Mouse (Mus musculus): ENCODE measurements at regions not wholly inside any gene's neighbourhood (a gene's known extent, or its start where the extent isn't known, plus 50 kb on each side); places are given as distances from the start of the nearest gene placed in this dataset.

- Histone ChIP-seq H3K9me3 (ENCODE audit: control insufficient read depth, low read depth, low read length) (no peaks in the 10 kb centered on the region), H3K4me2 (replicated peaks; ENCODE audit: low read depth, low read length) (no peak overlapping the region), H3K27ac (ENCODE audit: low read length) (peak overlapping the region; percentile 83), H3K4me3 (ENCODE audit: low read depth, low read length) (no peak overlapping the region), H3K9ac (replicated peaks; ENCODE audit: low read depth, low read length) (no peak overlapping the region), H3K36me3 (ENCODE audit: control insufficient read depth, insufficient read depth, low read length) (no peaks in the 10 kb centered on the region), H3K4me1 (ENCODE audit: control insufficient read depth, insufficient read depth, low read length) (no peaks in the 10 kb centered on the region), H3K27me3 (ENCODE audit: control insufficient read depth, insufficient read depth, low read length) (no peaks in the 10 kb centered on the region)
- peak; percentile 57; the same call in 1 of the 2 replicates for ATAC-seq (ENCODE audit: insufficient number of reproducible peaks, insufficient read depth, low FRiP score, low read depth)
- 65% methylated on average over 4 of the region's 4 CpGs for WGBS
Measured at GRCm38 (mm10) chr17:63661584-63661983, 161.8 kb upstream of the Fbxl17 start.

GRCm38 (mm10) chr17:63662251-63662650, 162.4 kb upstream of the Fbxl17 start:
- H3K4me3 ChIP-seq (ENCODE audit: low read depth, low read length): no peak overlapping the region
- no peaks in the 10 kb centered on the region for H3K36me3 ChIP-seq (ENCODE audit: control insufficient read depth, insufficient read depth, low read length)
- WGBS: 40% methylated on average over 12 of the region's 12 CpGs
- H3K27ac ChIP-seq (ENCODE audit: low read length): peak overlapping the region; percentile 83
- H3K4me1 ChIP-seq (ENCODE audit: control insufficient read depth, insufficient read depth, low read length): no peaks in the 10 kb centered on the region
- no peak for ATAC-seq (ENCODE audit: insufficient number of reproducible peaks, insufficient read depth, low FRiP score, low read depth)
- H3K27me3 ChIP-seq (ENCODE audit: control insufficient read depth, insufficient read depth, low read length): no peaks in the 10 kb centered on the region
- no peak overlapping the region for H3K4me2 ChIP-seq (replicated peaks; ENCODE audit: low read depth, low read length)
- no peaks in the 10 kb centered on the region for H3K9me3 ChIP-seq (ENCODE audit: control insufficient read depth, low read depth, low read length)
- no peak overlapping the region for H3K9ac ChIP-seq (replicated peaks; ENCODE audit: low read depth, low read length)

- no peaks in the 10 kb centered on the region for H3K27me3 ChIP-seq (ENCODE audit: control insufficient read depth, insufficient read depth, low read length)
- no peaks in the 10 kb centered on the region for H3K4me1 ChIP-seq (ENCODE audit: control insufficient read depth, insufficient read depth, low read length)
- ATAC-seq (ENCODE audit: insufficient number of reproducible peaks, insufficient read depth, low FRiP score, low read depth): no peak
- no peak overlapping the region for H3K4me2 ChIP-seq (replicated peaks; ENCODE audit: low read depth, low read length)
- no peak overlapping the region for H3K4me3 ChIP-seq (ENCODE audit: low read depth, low read length)
- H3K36me3 ChIP-seq (ENCODE audit: control insufficient read depth, insufficient read depth, low read length): no peaks in the 10 kb centered on the region
- WGBS: 84% methylated on average over 8 of the region's 8 CpGs
- no peaks in the 10 kb centered on the region for H3K9me3 ChIP-seq (ENCODE audit: control insufficient read depth, low read depth, low read length)
- no peak overlapping the region for H3K9ac ChIP-seq (replicated peaks; ENCODE audit: low read depth, low read length)
- H3K27ac ChIP-seq (ENCODE audit: low read length): no peak overlapping the region
Measured at GRCm38 (mm10) chr17:63676791-63677190, 177.0 kb upstream of the Fbxl17 start.

- ATAC-seq (ENCODE audit: insufficient number of reproducible peaks, insufficient read depth, low FRiP score, low read depth): peak; percentile 42; the same call in 1 of the 2 replicates
- no peak overlapping the region for H3K4me3 ChIP-seq (ENCODE audit: low read depth, low read length)
- H3K9me3 ChIP-seq (ENCODE audit: control insufficient read depth, low read depth, low read length): no peaks in the 10 kb centered on the region
- H3K36me3 ChIP-seq (ENCODE audit: control insufficient read depth, insufficient read depth, low read length): no peaks in the 10 kb centered on the region
- 46% methylated on average over 3 of the region's 3 CpGs for WGBS
- no peak overlapping the region for H3K9ac ChIP-seq (replicated peaks; ENCODE audit: low read depth, low read length)
- H3K4me2 ChIP-seq (replicated peaks; ENCODE audit: low read depth, low read length): no peak overlapping the region
- no peaks in the 10 kb centered on the region for H3K27me3 ChIP-seq (ENCODE audit: control insufficient read depth, insufficient read depth, low read length)
- peak overlapping the region; percentile 29; the same call in 1 of the 2 replicates for H3K27ac ChIP-seq (ENCODE audit: low read length)
- H3K4me1 ChIP-seq (ENCODE audit: control insufficient read depth, insufficient read depth, low read length): no peaks in the 10 kb centered on the region
Measured at GRCm38 (mm10) chr17:63677996-63678657, 178.3 kb upstream of the Fbxl17 start.

GRCm38 (mm10) chr17:63680479-63680878, 180.7 kb upstream of the Fbxl17 start:
- 70% methylated on average over 3 of the region's 3 CpGs for WGBS
- no peaks in the 10 kb centered on the region for H3K36me3 ChIP-seq (ENCODE audit: control insufficient read depth, insufficient read depth, low read length)
- no peak for ATAC-seq (ENCODE audit: insufficient number of reproducible peaks, insufficient read depth, low FRiP score, low read depth)

GRCm38 (mm10) chr17:63683345-63683744, 179.5 kb upstream of the Fer start:
- no peak overlapping the region for H3K4me3 ChIP-seq (ENCODE audit: low read depth, low read length)
- no peaks in the 10 kb centered on the region for H3K4me1 ChIP-seq (ENCODE audit: control insufficient read depth, insufficient read depth, low read length)
- no peak overlapping the region for H3K27ac ChIP-seq (ENCODE audit: low read length)
- H3K9ac ChIP-seq (replicated peaks; ENCODE audit: low read depth, low read length): no peak overlapping the region
- no peaks in the 10 kb centered on the region for H3K36me3 ChIP-seq (ENCODE audit: control insufficient read depth, insufficient read depth, low read length)
- H3K27me3 ChIP-seq (ENCODE audit: control insufficient read depth, insufficient read depth, low read length): no peaks in the 10 kb centered on the region
- 76% methylated on average over 9 of the region's 9 CpGs for WGBS
- no peak overlapping the region for H3K4me2 ChIP-seq (replicated peaks; ENCODE audit: low read depth, low read length)
- H3K9me3 ChIP-seq (ENCODE audit: control insufficient read depth, low read depth, low read length): no peaks in the 10 kb centered on the region
- no peak for ATAC-seq (ENCODE audit: insufficient number of reproducible peaks, insufficient read depth, low FRiP score, low read depth)

More at GRCm38 (mm10) chr17:63680479-63680878, 180.7 kb upstream of the Fbxl17 start:
- H3K4me2 ChIP-seq (replicated peaks; ENCODE audit: low read depth, low read length): no peak overlapping the region
- H3K9ac ChIP-seq (replicated peaks; ENCODE audit: low read depth, low read length): no peak overlapping the region
- no peak overlapping the region for H3K4me3 ChIP-seq (ENCODE audit: low read depth, low read length)
- no peak overlapping the region for H3K27ac ChIP-seq (ENCODE audit: low read length)
- H3K27me3 ChIP-seq (ENCODE audit: control insufficient read depth, insufficient read depth, low read length): no peaks in the 10 kb centered on the region
- H3K9me3 ChIP-seq (ENCODE audit: control insufficient read depth, low read depth, low read length): no peaks in the 10 kb centered on the region
- H3K4me1 ChIP-seq (ENCODE audit: control insufficient read depth, insufficient read depth, low read length): no peaks in the 10 kb centered on the region

- 66% methylated on average over 3 of the region's 3 CpGs for WGBS
- H3K27ac ChIP-seq (ENCODE audit: low read length): no peak overlapping the region
Measured at GRCm38 (mm10) chr17:63684026-63684425, 178.8 kb upstream of the Fer start.

GRCm38 (mm10) chr17:63685956-63686355, 176.9 kb upstream of the Fer start:
- H3K9me3 ChIP-seq (ENCODE audit: control insufficient read depth, low read depth, low read length): no peaks in the 10 kb centered on the region
- no peaks in the 10 kb centered on the region for H3K36me3 ChIP-seq (ENCODE audit: control insufficient read depth, insufficient read depth, low read length)
- no peaks in the 10 kb centered on the region for H3K4me1 ChIP-seq (ENCODE audit: control insufficient read depth, insufficient read depth, low read length)
- no peak overlapping the region for H3K4me2 ChIP-seq (replicated peaks; ENCODE audit: low read depth, low read length)
- ATAC-seq (ENCODE audit: insufficient number of reproducible peaks, insufficient read depth, low FRiP score, low read depth): no peak
- H3K27ac ChIP-seq (ENCODE audit: low read length): no peak overlapping the region
- WGBS: 67% methylated on average over 4 of the region's 4 CpGs
- no peak overlapping the region for H3K9ac ChIP-seq (replicated peaks; ENCODE audit: low read depth, low read length)
- H3K27me3 ChIP-seq (ENCODE audit: control insufficient read depth, insufficient read depth, low read length): no peaks in the 10 kb centered on the region
- no peak overlapping the region for H3K4me3 ChIP-seq (ENCODE audit: low read depth, low read length)

More at GRCm38 (mm10) chr17:63684026-63684425, 178.8 kb upstream of the Fer start:
- Histone ChIP-seq H3K4me2 (replicated peaks; ENCODE audit: low read depth, low read length) (no peak overlapping the region), H3K36me3 (ENCODE audit: control insufficient read depth, insufficient read depth, low read length) (no peaks in the 10 kb centered on the region), H3K4me1 (ENCODE audit: control insufficient read depth, insufficient read depth, low read length) (no peaks in the 10 kb centered on the region), H3K27me3 (ENCODE audit: control insufficient read depth, insufficient read depth, low read length) (no peaks in the 10 kb centered on the region), H3K9me3 (ENCODE audit: control insufficient read depth, low read depth, low read length) (no peaks in the 10 kb centered on the region), H3K9ac (replicated peaks; ENCODE audit: low read depth, low read length) (no peak overlapping the region), H3K4me3 (ENCODE audit: low read depth, low read length) (no peak overlapping the region)
- ATAC-seq (ENCODE audit: insufficient number of reproducible peaks, insufficient read depth, low FRiP score, low read depth): no peak

- Histone ChIP-seq H3K4me1 (ENCODE audit: control insufficient read depth, insufficient read depth, low read length) (no peaks in the 10 kb centered on the region), H3K9ac (replicated peaks; ENCODE audit: low read depth, low read length) (no peak overlapping the region), H3K36me3 (ENCODE audit: control insufficient read depth, insufficient read depth, low read length) (no peaks in the 10 kb centered on the region), H3K4me2 (replicated peaks; ENCODE audit: low read depth, low read length) (no peak overlapping the region), H3K4me3 (ENCODE audit: low read depth, low read length) (no peak overlapping the region), H3K27me3 (ENCODE audit: control insufficient read depth, insufficient read depth, low read length) (no peaks in the 10 kb centered on the region), H3K27ac (ENCODE audit: low read length) (no peak overlapping the region), H3K9me3 (ENCODE audit: control insufficient read depth, low read depth, low read length) (no peaks in the 10 kb centered on the region)
- 64% methylated on average over 4 of the region's 4 CpGs for WGBS
- ATAC-seq (ENCODE audit: insufficient number of reproducible peaks, insufficient read depth, low FRiP score, low read depth): no peak
Measured at GRCm38 (mm10) chr17:63686361-63686760, 176.5 kb upstream of the Fer start.

All from stomach, embryonic 14.5 days (tissue).